Mouse (Mus musculus) MEL (cell line): Measurements from ENCODE around the gene Etnk2.

Source experiments
- CTCF ChIP-seq, 3 experiments: IDR thresholded peaks in 2 of 3; conservative IDR thresholded peaks in 1 of 3; 2 replicates each; pipeline ENCODE4 v1.5.1; 2011 to 2012; ENCODE audit warnings: low read length in 3 of 3, low read depth in 2 of 3, mild to moderate bottlenecking in 2 of 3, improper control_type of control experiment in 1 of 3, inconsistent platforms in 1 of 3, mixed read lengths in 1 of 3, moderate library complexity in 1 of 3; ENCODE audit not compliant: control insufficient read depth in 1 of 3, insufficient read depth in 1 of 3, poor library complexity in 1 of 3, severe bottlenecking in 1 of 3
- E2F4 ChIP-seq: IDR thresholded peaks from 2 replicates; pipeline ENCODE4 v1.6.1; 2011; ENCODE audit warnings: low read depth, low read length, improper control_type of control experiment, borderline replicate concordance
- EP300 ChIP-seq, 2 experiments: IDR thresholded peaks; 2 replicates each; pipeline ENCODE4 v1.6.1; 2011; ENCODE audit warnings: improper control_type of control experiment in 2 of 2, low read length in 2 of 2, low read depth in 1 of 2, mild to moderate bottlenecking in 1 of 2
- MAZ ChIP-seq: IDR thresholded peaks from 2 replicates; pipeline ENCODE4 v1.6.1; 2012; ENCODE audit warnings: low read depth, mild to moderate bottlenecking, inconsistent platforms, low read length, improper control_type of control experiment
- MXI1 ChIP-seq: IDR thresholded peaks from 2 replicates; pipeline ENCODE4 v1.6.1; 2011; ENCODE audit warnings: mild to moderate bottlenecking, low read depth, low read length, improper control_type of control experiment
- MYB ChIP-seq: IDR thresholded peaks from 2 replicates; pipeline ENCODE4 v1.6.1; 2011; ENCODE audit warnings: mild to moderate bottlenecking, low read depth, low read length, improper control_type of control experiment
- POLR2A ChIP-seq, 2 experiments: IDR thresholded peaks; 2 replicates each; pipeline ENCODE4 v1.6.1; 2011 to 2012; ENCODE audit warnings: low read length in 2 of 2, mild to moderate bottlenecking in 2 of 2, control low read depth in 1 of 2, improper control_type of control experiment in 1 of 2, low read depth in 1 of 2, moderate library complexity in 1 of 2; ENCODE audit not compliant: control insufficient read depth in 1 of 2, insufficient read depth in 1 of 2, poor library complexity in 1 of 2
- SIN3A ChIP-seq: IDR thresholded peaks from 2 replicates; pipeline ENCODE4 v1.6.1; 2012; ENCODE audit warnings: low read length, improper control_type of control experiment, inconsistent platforms
- SMC3 ChIP-seq: IDR thresholded peaks from 2 replicates; pipeline ENCODE4 v1.6.1; 2011; ENCODE audit warnings: low read depth, low read length, improper control_type of control experiment
- TBP ChIP-seq: IDR thresholded peaks from 2 replicates; pipeline ENCODE4 v1.8.0; 2011; ENCODE audit warnings: low read depth, low read length, improper control_type of control experiment
- TCF12 ChIP-seq: IDR thresholded peaks from 2 replicates; pipeline ENCODE4 v1.6.1; 2014; ENCODE audit warnings: low read depth, mild to moderate bottlenecking, inconsistent platforms, low read length, improper control_type of control experiment, moderate library complexity
- ZMIZ1 ChIP-seq: IDR thresholded peaks from 2 replicates; pipeline ENCODE4 v1.6.1; 2012; ENCODE audit warnings: low read depth, mild to moderate bottlenecking, inconsistent platforms, low read length, improper control_type of control experiment, moderate library complexity
- ZNF384 ChIP-seq: IDR thresholded peaks from 2 replicates; pipeline ENCODE4 v1.6.1; 2012; ENCODE audit warnings: low read depth, mild to moderate bottlenecking, inconsistent platforms, low read length, improper control_type of control experiment

GRCm38 (mm10) chr1:133400014-133400725, 36.8 kb downstream of the Etnk2 start:
- no peak for TF ChIP-seq CTCF (IDR thresholded peaks at IDR 0.05 in 2 of 3, conservative IDR thresholded peaks at IDR 0.05 in 1 of 3; ENCODE audit: control insufficient read depth in 1 of 3, insufficient read depth in 1 of 3, low read depth in 2 of 3, low read length in 3 of 3, poor library complexity in 1 of 3, severe bottlenecking in 1 of 3)
- no peak for TF ChIP-seq POLR2A (IDR thresholded peaks at IDR 0.05; ENCODE audit: control insufficient read depth in 1 of 2, insufficient read depth in 1 of 2, low read depth in 1 of 2, low read length in 2 of 2, poor library complexity in 1 of 2)
- no peak for TF ChIP-seq TBP
- no peak for TF ChIP-seq ZNF384
- TF ChIP-seq E2F4 = no peak
- TF ChIP-seq EP300 (IDR thresholded peaks at IDR 0.05; ENCODE audit: low read depth in 1 of 2, low read length in 2 of 2) = no peak
- no peak for TF ChIP-seq SIN3A
- TF ChIP-seq SMC3 = no peak
- no peak for TF ChIP-seq TCF12
- TF ChIP-seq MAZ = no peak
- TF ChIP-seq ZMIZ1 = no peak
- no peak for TF ChIP-seq MYB
- TF ChIP-seq MXI1 = no peak
